Mouse (Mus musculus) CH12.LX (cell line): ENCODE results near the gene Slc4a4. TPM values are rescaled to one million over a fixed set of nuclear protein-coding genes. Genes with fewer than 3 reads are reported as not detected.

ENCODE experiments used
- DNase-seq: peaks from one replicate; pipeline ENCODE4 v3.0.0-alpha.2; 2013; ENCODE audit errors: extremely low read depth
- H3K27ac ChIP-seq: 2 replicates; pipeline ENCODE4 v1.5.1; 2012; ENCODE audit warnings: low read depth, mild to moderate bottlenecking, control low read depth, moderate library complexity; ENCODE audit not compliant: insufficient read depth
- H3K27me3 ChIP-seq: replicated peaks from 2 replicates; pipeline ENCODE3; 2012; ENCODE audit warnings: inconsistent platforms
- H3K36me3 ChIP-seq, 2 experiments: replicated peaks in 1 of 2; 2 replicates each; pipeline versions ENCODE3 to v1.6.1; 2012; ENCODE audit warnings: inconsistent platforms in 1 of 2, low read length in 1 of 2, mild to moderate bottlenecking in 1 of 2, mixed read lengths in 1 of 2, moderate library complexity in 1 of 2; ENCODE audit not compliant: control insufficient read depth in 1 of 2, insufficient read depth in 1 of 2
- H3K4me1 ChIP-seq, 2 experiments: 2 replicates each; pipeline ENCODE4 v1.6.1; 2012; ENCODE audit warnings: inconsistent platforms in 1 of 2, moderate library complexity in 1 of 2; ENCODE audit not compliant: insufficient read depth in 2 of 2, control insufficient read depth in 1 of 2
- H3K4me2 ChIP-seq: 2 replicates; pipeline ENCODE4 v1.6.1; 2012; ENCODE audit warnings: low read depth, mild to moderate bottlenecking, control low read depth; ENCODE audit not compliant: poor library complexity, insufficient read depth, severe bottlenecking
- H3K4me3 ChIP-seq, 3 experiments: fragments of 150-350 bp in 1 of 3; sonication (generic) in 1 of 3; replicated peaks in 1 of 3; 2 replicates each; pipeline versions ENCODE3 to v1.5.1; 2011 to 2012; ENCODE audit warnings: low read depth in 2 of 3, low read length in 2 of 3, mild to moderate bottlenecking in 2 of 3, moderate library complexity in 2 of 3, control low read depth in 1 of 3, improper control_type of control experiment in 1 of 3, inconsistent platforms in 1 of 3, mixed read lengths in 1 of 3; ENCODE audit not compliant: poor library complexity in 1 of 3
- H3K79me2 ChIP-seq: replicated peaks from 2 replicates; pipeline ENCODE4 v1.6.1; 2012; ENCODE audit warnings: mild to moderate bottlenecking, moderate library complexity; ENCODE audit not compliant: control insufficient read depth, poor library complexity, insufficient read depth, severe bottlenecking; ENCODE audit errors: extremely low read depth
- H3K9ac ChIP-seq: 2 replicates; pipeline ENCODE4 v1.6.1; 2012; ENCODE audit warnings: low read depth, mild to moderate bottlenecking, control low read depth, moderate library complexity; ENCODE audit not compliant: insufficient read depth
- H3K9me3 ChIP-seq: replicated peaks from 2 replicates; pipeline ENCODE3; 2012; ENCODE audit warnings: low read length, inconsistent platforms, mixed read lengths
- BHLHE40 ChIP-seq: IDR thresholded peaks from 2 replicates; pipeline ENCODE4 v1.6.1; 2011; ENCODE audit warnings: mild to moderate bottlenecking, low read depth, low read length, improper control_type of control experiment
- CTCF ChIP-seq, 2 experiments: IDR thresholded peaks in 1 of 2; conservative IDR thresholded peaks in 1 of 2; 2 replicates each; pipeline ENCODE4 v1.5.1; 2011 to 2012; ENCODE audit warnings: low read depth in 2 of 2, low read length in 2 of 2, improper control_type of control experiment in 1 of 2, inconsistent platforms in 1 of 2, mild to moderate bottlenecking in 1 of 2, moderate library complexity in 1 of 2
- EP300 ChIP-seq: IDR thresholded peaks from 2 replicates; pipeline ENCODE4 v1.6.1; 2011; ENCODE audit warnings: low read length, improper control_type of control experiment
- GABPA ChIP-seq: IDR thresholded peaks from 2 replicates; pipeline ENCODE4 v1.6.1; 2012; ENCODE audit warnings: low read depth, low read length, improper control_type of control experiment, inconsistent platforms; ENCODE audit not compliant: insufficient replicate concordance
- HCFC1 ChIP-seq: IDR thresholded peaks from 2 replicates; pipeline ENCODE4 v1.6.1; 2012; ENCODE audit warnings: low read depth, mild to moderate bottlenecking, inconsistent platforms, low read length, improper control_type of control experiment
- IRF4 ChIP-seq: IDR thresholded peaks from 2 replicates; pipeline ENCODE4 v1.6.1; 2014; ENCODE audit warnings: low read depth, mild to moderate bottlenecking, inconsistent platforms, low read length, improper control_type of control experiment
- JUND ChIP-seq: conservative IDR thresholded peaks from 2 replicates; pipeline ENCODE4 v1.6.1; 2011; ENCODE audit warnings: low read depth, low read length, improper control_type of control experiment
- KAT2A ChIP-seq: IDR thresholded peaks from 2 replicates; pipeline ENCODE4 v1.6.1; 2012; ENCODE audit warnings: low read length, improper control_type of control experiment, inconsistent platforms; ENCODE audit not compliant: insufficient replicate concordance
- MAX ChIP-seq: IDR thresholded peaks from 2 replicates; pipeline ENCODE4 v1.6.1; 2011; ENCODE audit warnings: low read length, improper control_type of control experiment
- MXI1 ChIP-seq: IDR thresholded peaks from 2 replicates; pipeline ENCODE4 v1.6.1; 2011; ENCODE audit warnings: mild to moderate bottlenecking, low read depth, low read length, improper control_type of control experiment
- MYC ChIP-seq: IDR thresholded peaks from 2 replicates; pipeline ENCODE4 v1.6.1; 2011; ENCODE audit warnings: low read depth, mild to moderate bottlenecking, improper control_type of control experiment, low read length
- PAX5 ChIP-seq: IDR thresholded peaks from 2 replicates; pipeline ENCODE4 v1.6.1; 2012; ENCODE audit warnings: low read length, inconsistent platforms, mixed read lengths
- POLR2A ChIP-seq: IDR thresholded peaks from 2 replicates; pipeline ENCODE4 v1.6.1; 2011; ENCODE audit warnings: low read depth, mild to moderate bottlenecking, improper control_type of control experiment, low read length
- RCOR1 ChIP-seq: conservative IDR thresholded peaks from 2 replicates; pipeline ENCODE4 v1.6.1; 2012; ENCODE audit warnings: low read depth, mild to moderate bottlenecking, inconsistent platforms, low read length, improper control_type of control experiment
- SIN3A ChIP-seq: IDR thresholded peaks from 2 replicates; pipeline ENCODE4 v1.6.1; 2012; ENCODE audit warnings: low read length, improper control_type of control experiment, inconsistent platforms
- TBP ChIP-seq: conservative IDR thresholded peaks from 2 replicates; pipeline ENCODE4 v1.6.1; 2011; ENCODE audit warnings: low read depth, low read length, improper control_type of control experiment
- TCF12 ChIP-seq: IDR thresholded peaks from 2 replicates; pipeline ENCODE4 v1.6.1; 2014; ENCODE audit warnings: low read depth, mild to moderate bottlenecking, inconsistent platforms, low read length, improper control_type of control experiment
- USF2 ChIP-seq: conservative IDR thresholded peaks from 2 replicates; pipeline ENCODE4 v1.6.1; 2011; ENCODE audit warnings: low read depth, low read length, improper control_type of control experiment
- ZC3H11A ChIP-seq: IDR thresholded peaks from 2 replicates; pipeline ENCODE4 v1.6.1; 2012; ENCODE audit warnings: low read depth, mild to moderate bottlenecking, inconsistent platforms, low read length, improper control_type of control experiment
- ZKSCAN1 ChIP-seq: IDR thresholded peaks from 2 replicates; pipeline ENCODE4 v1.6.1; 2012; ENCODE audit warnings: low read depth, inconsistent platforms, low read length, improper control_type of control experiment, borderline replicate concordance
- ZMIZ1 ChIP-seq: IDR thresholded peaks from 2 replicates; pipeline ENCODE4 v1.6.1; 2012; ENCODE audit warnings: low read depth, mild to moderate bottlenecking, inconsistent platforms, low read length, improper control_type of control experiment
- dilution Hi-C: fragments of 300-500 bp; cut with MboI; formaldehyde crosslinking; loops from 2 replicates; pipeline ENCODE4 v1.14.3; 2020; ENCODE audit warnings: low sequenced_read_pairs; ENCODE audit not compliant: extremely low pct_unique_long_range_greater_than_20kb, extremely low pct_ligation_motif_present
- in situ Hi-C: fragments of 300-500 bp; cut with MboI; formaldehyde crosslinking; loops from 3 replicates; pipeline ENCODE4 v1.14.3; 2019; ENCODE audit warnings: low sequenced_read_pairs, low pct_ligation_motif_present, low pct_unique_long_range_greater_than_20kb, mixed read lengths
- polyA plus RNA-seq: library from polyadenylated mRNA; unstranded; fragments of >175 nt; gene quantifications from 2 replicates; pipeline ENCODE4 v1.2.1, GENCODE M21; 2012; ENCODE audit warnings: low read depth; ENCODE audit not compliant: insufficient read length
- total RNA-seq, 2 experiments: library from RNA; depleted of rRNA; stranded (reverse); fragments of 300-350 nt in 1 of 2; fragments of >200 nt in 1 of 2; gene quantifications; 2 replicates each; pipeline ENCODE4 v1.2.3; 2012 to 2014

Gene Slc4a4
- total and polyA plus RNA-seq, 3 experiments = not detected

GRCm38 (mm10) chr5:88889326-88889725 is 2.7 kb downstream of the Slc4a4 start:
- dilution Hi-C loops = no loop called here
- Histone ChIP-seq H3K4me2 (no peak overlapping the region), H3K9me3 (peaks cover 8% of the 10 kb centered on the region), H3K36me3 (no peaks in the 10 kb centered on the region), H3K79me2 (no peaks in the 10 kb centered on the region), H3K27ac (no peak overlapping the region), H3K9ac (no peak overlapping the region), H3K27me3 (no peaks in the 10 kb centered on the region), H3K4me1 (peaks cover 0 to 5% of the 10 kb centered on the region in 2 experiments; a peak in 1 of 4 replicates), H3K4me3 (no peak overlapping the region)
- DNase-seq = no peak
- TF ChIP-seq KAT2A (no peak), CTCF (conservative IDR thresholded peaks at IDR 0.05 in 1 of 2, IDR thresholded peaks at IDR 0.05 in 1 of 2; ENCODE audit: low read depth in 2 of 2, low read length in 2 of 2) (no peak), JUND (no peak), BHLHE40 (no peak), ZKSCAN1 (no peak), USF2 (no peak), ZC3H11A (no peak), MYC (no peak), PAX5 (no peak), HCFC1 (no peak), MAX (no peak), POLR2A (no peak)
- in situ Hi-C loops = no loop called here

- peaks cover 8% of the 10 kb centered on the region for H3K9me3 ChIP-seq
- no peak overlapping the region for H3K4me2 ChIP-seq
- no peaks in the 10 kb centered on the region for H3K79me2 ChIP-seq
- no peaks in the 10 kb centered on the region for H3K27me3 ChIP-seq
- H3K4me1 ChIP-seq = peaks cover 0 to 5% of the 10 kb centered on the region in 2 experiments; a peak in 1 of 4 replicates
- H3K36me3 ChIP-seq = no peaks in the 10 kb centered on the region
- H3K9ac ChIP-seq = no peak overlapping the region
- no peak for DNase-seq
- TF ChIP-seq GABPA (no peak), TCF12 (no peak), ZC3H11A (no peak), CTCF (conservative IDR thresholded peaks at IDR 0.05 in 1 of 2, IDR thresholded peaks at IDR 0.05 in 1 of 2; ENCODE audit: low read depth in 2 of 2, low read length in 2 of 2) (no peak), EP300 (no peak), KAT2A (no peak), TBP (no peak), PAX5 (no peak), SIN3A (no peak), MXI1 (no peak), USF2 (no peak), ZMIZ1 (no peak), POLR2A (no peak), IRF4 (no peak), RCOR1 (no peak)
- dilution Hi-C loops = no loop called here
- in situ Hi-C loops = no loop called here
- no peak overlapping the region for H3K27ac ChIP-seq
- H3K4me3 ChIP-seq = no peak overlapping the region
Observed at GRCm38 (mm10) chr5:88890146-88890545, 3.5 kb downstream of the Slc4a4 start.
